Mouse (Mus musculus): Measurements from ENCODE around the gene Arid5b. TPM values are rescaled to one million over a fixed set of nuclear protein-coding genes. Genes with fewer than 3 reads are reported as not detected.

The Arid5b gene
- polyA plus RNA-seq, 1 experiment from 2014 or later = 39.1 TPM

- Histone ChIP-seq H3K27ac (no peak overlapping the region), H3K4me2 (no peak overlapping the region), H3K36me3 (no peaks in the 10 kb centered on the region), H3K9ac (no peak overlapping the region), H3K9me3 (no peaks in the 10 kb centered on the region), H3K27me3 (no peaks in the 10 kb centered on the region), H3K4me3 (no peak overlapping the region), H3K4me1 (no peaks in the 10 kb centered on the region)
- 90% methylated on average over 13 of the region's 13 CpGs for WGBS
- no peak for ATAC-seq (ENCODE audit: borderline replicate concordance, extremely low read depth, low FRiP score, low TSS enrichment)
These were observed 227.7 kb downstream of the Arid5b start for GRCm38 (mm10) chr10:68050882-68051281.

GRCm38 (mm10) chr10:68048641-68049305, 229.8 kb downstream of the Arid5b start:
- H3K27ac ChIP-seq = no peak overlapping the region
- H3K9ac ChIP-seq = no peak overlapping the region
- H3K4me3 ChIP-seq = no peak overlapping the region
- no peak overlapping the region for H3K4me2 ChIP-seq
- H3K27me3 ChIP-seq = no peaks in the 10 kb centered on the region
- WGBS = 67% methylated on average over 8 of the region's 8 CpGs
- H3K36me3 ChIP-seq = no peaks in the 10 kb centered on the region
- ATAC-seq (ENCODE audit: borderline replicate concordance, extremely low read depth, low FRiP score, low TSS enrichment) = no peak
- no peaks in the 10 kb centered on the region for H3K9me3 ChIP-seq
- H3K4me1 ChIP-seq = no peaks in the 10 kb centered on the region

- H3K27ac ChIP-seq = no peak overlapping the region
- no peak overlapping the region for H3K4me2 ChIP-seq
- ATAC-seq (ENCODE audit: borderline replicate concordance, extremely low read depth, low FRiP score, low TSS enrichment) = no peak
- WGBS = 94% methylated on average over 8 of the region's 8 CpGs
- no peaks in the 10 kb centered on the region for H3K4me1 ChIP-seq
- peaks cover 5% of the 10 kb centered on the region; the same call in 1 of the 2 replicates for H3K36me3 ChIP-seq
- no peak overlapping the region for H3K9ac ChIP-seq
- H3K27me3 ChIP-seq = no peaks in the 10 kb centered on the region
- H3K4me3 ChIP-seq = no peak overlapping the region
- H3K9me3 ChIP-seq = no peaks in the 10 kb centered on the region
These were observed 233.7 kb downstream of the Arid5b start for GRCm38 (mm10) chr10:68044864-68045263.

- Histone ChIP-seq H3K27me3 (no peaks in the 10 kb centered on the region), H3K36me3 (peaks cover 5% of the 10 kb centered on the region; the same call in 1 of the 2 replicates), H3K4me2 (no peak overlapping the region), H3K4me1 (no peaks in the 10 kb centered on the region), H3K27ac (no peak overlapping the region), H3K9me3 (no peaks in the 10 kb centered on the region), H3K9ac (no peak overlapping the region), H3K4me3 (no peak overlapping the region)
- WGBS = 37% methylated on average over 6 of the region's 6 CpGs
- no peak for ATAC-seq (ENCODE audit: borderline replicate concordance, extremely low read depth, low FRiP score, low TSS enrichment)
These were observed 234.6 kb downstream of the Arid5b start for GRCm38 (mm10) chr10:68043973-68044372.
